ENCODE assay signal across 8 mouse cellular contexts in genomic region chr4:3052314-3053059, GRCm38 (mm10).
A peak's percentile ranks its signal among the peaks of the same experiment; 100 is the strongest.
DNase-seq lines count a peak whose midpoint lies in the region; ATAC-seq and TF ChIP-seq lines count a peak whose summit lies in the region.

No protein-coding gene starts in this region.

- no peaks in the 10 kb centered on the region for H3K27me3 ChIP-seq in heart, embryonic 13.5 days (replicated peaks)
- H3K27me3 ChIP-seq in liver, embryonic 14.5 days (ENCODE audit: control insufficient read depth, insufficient read depth, low read length): no peaks in the 10 kb centered on the region
- no peaks in the 10 kb centered on the region for H3K27me3 ChIP-seq in stomach, embryonic 14.5 days (ENCODE audit: control insufficient read depth, insufficient read depth, low read length)

- peak; percentile 7; the same call in 1 of the 2 replicates for ATAC-seq in heart, embryonic 13.5 days (ENCODE audit: extremely low read depth, insufficient number of reproducible peaks, low FRiP score, low TSS enrichment)
- ATAC-seq in liver, embryonic 14.5 days (ENCODE audit: insufficient read depth): peak; percentile 12; the same call in 1 of the 2 replicates
- ATAC-seq in stomach, embryonic 14.5 days (ENCODE audit: insufficient number of reproducible peaks, insufficient read depth, low FRiP score, low read depth): peak; percentile 21

- TF ChIP-seq CTCF in layer of hippocampus, adult 2 months (conservative IDR thresholded peaks at IDR 0.05): no peak
- peak; percentile 61 for TF ChIP-seq CTCF in liver, embryonic 14.5 days (IDR thresholded peaks at IDR 0.05; ENCODE audit: low read depth)

- WGBS in heart, embryonic 13.5 days: 67% methylated on average over 4 of the region's 4 CpGs
- WGBS in liver, embryonic 14.5 days (ENCODE audit: insufficient replicate concordance): 54% methylated on average over 4 of the region's 4 CpGs
- 84% methylated on average over 4 of the region's 4 CpGs for WGBS in stomach, embryonic 14.5 days

- peaks cover 66% of the 10 kb centered on the region for H3K9me3 ChIP-seq in heart, embryonic 13.5 days
- peaks cover 2% of the 10 kb centered on the region for H3K9me3 ChIP-seq in liver, embryonic 14.5 days (ENCODE audit: control insufficient read depth, low read length)
- H3K9me3 ChIP-seq in stomach, embryonic 14.5 days (ENCODE audit: control insufficient read depth, low read depth, low read length): peaks cover 60% of the 10 kb centered on the region

- no peak overlapping the region for H3K4me2 ChIP-seq in heart, embryonic 13.5 days
- H3K4me2 ChIP-seq in liver, embryonic 14.5 days (ENCODE audit: low read depth): no peak overlapping the region
- no peak overlapping the region for H3K4me2 ChIP-seq in stomach, embryonic 14.5 days (replicated peaks; ENCODE audit: low read depth, low read length)

- no peak overlapping the region for H3K9ac ChIP-seq in heart, embryonic 13.5 days
- no peak overlapping the region for H3K9ac ChIP-seq in liver, embryonic 14.5 days (replicated peaks)
- no peak overlapping the region for H3K9ac ChIP-seq in stomach, embryonic 14.5 days (replicated peaks; ENCODE audit: low read depth, low read length)

- H3K4me3 ChIP-seq in layer of hippocampus, adult 2 months: no peak overlapping the region
- no peak overlapping the region for H3K4me3 ChIP-seq in heart, embryonic 13.5 days
- no peak overlapping the region for H3K4me3 ChIP-seq in liver, embryonic 14.5 days (ENCODE audit: insufficient read depth in 1 of 2, low read depth in 2 of 2, low read length in 2 of 2)
- H3K4me3 ChIP-seq in stomach, embryonic 14.5 days (ENCODE audit: low read depth, low read length): no peak overlapping the region

- no peaks in the 10 kb centered on the region for H3K4me1 ChIP-seq in heart, embryonic 13.5 days
- no peaks in the 10 kb centered on the region for H3K4me1 ChIP-seq in liver, embryonic 14.5 days (replicated peaks; ENCODE audit: control insufficient read depth in 2 of 2, insufficient read depth in 2 of 2, low read length in 1 of 2)
- no peaks in the 10 kb centered on the region for H3K4me1 ChIP-seq in stomach, embryonic 14.5 days (ENCODE audit: control insufficient read depth, insufficient read depth, low read length)

- no peak for TF ChIP-seq EP300 in liver, embryonic 14.5 days (IDR thresholded peaks at IDR 0.05; ENCODE audit: low read depth)

- no peak overlapping the region for H3K27ac ChIP-seq in layer of hippocampus, adult 2 months
- H3K27ac ChIP-seq in heart, embryonic 13.5 days (replicated peaks): no peak overlapping the region
- no peak overlapping the region for H3K27ac ChIP-seq in liver, embryonic 14.5 days
- H3K27ac ChIP-seq in stomach, embryonic 14.5 days (ENCODE audit: low read length): no peak overlapping the region

- peak; percentile 1 for DNase-seq in layer of hippocampus, adult 11-12 months (ENCODE audit: low spot score)
- no peak for DNase-seq in layer of hippocampus, adult 2 months (ENCODE audit: low spot score in 2 of 2)
- peak; percentile 43 for DNase-seq in adrenal gland, postnatal 10 days
- no peak for DNase-seq in liver, embryonic 14.5 days (ENCODE audit: low read depth in 3 of 3, low spot score in 3 of 3)
- DNase-seq in c-Kit-positive CD71-positive TER-119-positive erythroid progenitor cells, embryonic 14.5 days (ENCODE audit: low spot score): no peak
- DNase-seq in embryo, embryonic 10 days (ENCODE audit: low spot score): no peak

- H3K36me3 ChIP-seq in heart, embryonic 13.5 days: no peaks in the 10 kb centered on the region
- no peaks in the 10 kb centered on the region for H3K36me3 ChIP-seq in liver, embryonic 14.5 days (replicated peaks; ENCODE audit: control insufficient read depth, insufficient read depth, low read depth)
- no peaks in the 10 kb centered on the region for H3K36me3 ChIP-seq in stomach, embryonic 14.5 days (ENCODE audit: control insufficient read depth, insufficient read depth, low read length)

Comparison
In these comparisons a context has a peak if more than half of its experiments do, and no peak if none do; other contexts are left out.
1. DNase-seq: peak in layer of hippocampus, adult 11-12 months (single experiment) and adrenal gland, postnatal 10 days (single experiment); none in layer of hippocampus, adult 2 months (0 of 2), liver, embryonic 14.5 days (0 of 3), c-Kit-positive CD71-positive TER-119-positive erythroid progenitor cells, embryonic 14.5 days (single experiment) and embryo, embryonic 10 days (single experiment).
2. Peak in every context shown above with its lines, with median percentiles within 50 percentile points of each other: ATAC-seq.